ENCODE assay signal across 12 mouse cellular contexts in genomic region chr10:11305365-11306053, GRCm38 (mm10). TPM values are rescaled to one million over a fixed set of nuclear protein-coding genes. Genes with fewer than 3 reads are reported as not detected.
DNase-seq lines count a peak whose midpoint lies in the region; ATAC-seq and TF ChIP-seq lines count a peak whose summit lies in the region.
"Had no signal": no experiment of that assay in that cellular context is flagged by ENCODE, and none has a peak within 500 bp of the region (broad histone marks: within the 10 kb centered on the region; RNA-seq: fewer than 3 reads in every experiment).

No protein-coding gene starts in this region.

- TF ChIP-seq POLR2A in MEL (IDR thresholded peaks at IDR 0.05; ENCODE audit: control insufficient read depth in 1 of 2, insufficient read depth in 1 of 2, low read depth in 1 of 2, low read length in 2 of 2, poor library complexity in 1 of 2): no peak
- no peak for TF ChIP-seq POLR2A in brain, embryonic 14.5 days (IDR thresholded peaks at IDR 0.05; ENCODE audit: borderline replicate concordance, extremely low read depth, insufficient read depth, insufficient read length, poor library complexity, severe bottlenecking)

- no peak overlapping the region for H3K27ac ChIP-seq in heart, embryonic 12.5 days (ENCODE audit: poor library complexity, severe bottlenecking)
- H3K27ac ChIP-seq in lung, embryonic 14.5 days (ENCODE audit: low read depth): no peak overlapping the region
- no peak overlapping the region for H3K27ac ChIP-seq in MEL (ENCODE audit: control insufficient read depth, low read depth, low read length)
- no peak overlapping the region for H3K27ac ChIP-seq in stomach, postnatal 0 days (replicated peaks)
- H3K27ac ChIP-seq: liver, embryonic 15.5 days had no signal

- ATAC-seq in heart, embryonic 12.5 days (ENCODE audit: insufficient number of reproducible peaks, low FRiP score): peak; percentile 17; the same call in 1 of the 2 replicates
- no peak; the same call in 1 of the 2 replicates for ATAC-seq in lung, embryonic 14.5 days (ENCODE audit: insufficient read depth)
- no peak for ATAC-seq in stomach, postnatal 0 days (ENCODE audit: low FRiP score, low TSS enrichment)

- H3K79me2 ChIP-seq in MEL (ENCODE audit: control insufficient read depth, insufficient read depth, low read length, poor library complexity): peaks cover 1% of the 10 kb centered on the region; the same call in 1 of the 2 replicates

- H3K27me3 ChIP-seq in heart, embryonic 12.5 days (replicated peaks): no peaks in the 10 kb centered on the region
- H3K27me3 ChIP-seq in lung, embryonic 14.5 days (ENCODE audit: insufficient read depth, low read length): no peaks in the 10 kb centered on the region
- H3K27me3 ChIP-seq in MEL (ENCODE audit: control insufficient read depth in 1 of 2, insufficient read depth in 2 of 2, low read length in 2 of 2): no peaks in the 10 kb centered on the region
- H3K27me3 ChIP-seq in stomach, postnatal 0 days (ENCODE audit: control insufficient read depth, insufficient read depth, low read length): no peaks in the 10 kb centered on the region
- H3K27me3 ChIP-seq: liver, embryonic 15.5 days had no signal

- peak; percentile 17 to 35; a peak in 1 of 4 replicates for TF ChIP-seq EP300 in MEL (IDR thresholded peaks at IDR 0.05; ENCODE audit: low read depth in 1 of 2, low read length in 2 of 2)
- no peak for TF ChIP-seq EP300 in stomach, postnatal 0 days (optimal IDR thresholded peaks at IDR 0.05)

- peaks cover 3% of the 10 kb centered on the region; the same call in 1 of the 2 replicates for H3K4me1 ChIP-seq in heart, embryonic 12.5 days (replicated peaks)
- H3K4me1 ChIP-seq in lung, embryonic 14.5 days (ENCODE audit: insufficient read depth): 0 out of 2 replicates have a peak, but pooled peaks cover 3% of the 10 kb centered on the region
- peaks cover 10% of the 10 kb centered on the region in 2 experiments; a peak in 3 of 4 replicates for H3K4me1 ChIP-seq in MEL (ENCODE audit: control insufficient read depth in 1 of 2, insufficient read depth in 2 of 2, low read length in 2 of 2)
- H3K4me1 ChIP-seq in stomach, postnatal 0 days (replicated peaks; ENCODE audit: control insufficient read depth, insufficient read depth): no peaks in the 10 kb centered on the region

- TF ChIP-seq RAD21 in MEL (IDR thresholded peaks at IDR 0.05; ENCODE audit: low read depth, low read length): no peak

- no peak overlapping the region for H3K4me2 ChIP-seq in heart, embryonic 12.5 days
- H3K4me2 ChIP-seq in lung, embryonic 14.5 days: no peak overlapping the region
- H3K4me2 ChIP-seq in stomach, postnatal 0 days (replicated peaks; ENCODE audit: low read depth): no peak overlapping the region
- H3K4me2 ChIP-seq: liver, embryonic 15.5 days had no signal

- 78% methylated on average over 9 of the region's 9 CpGs for WGBS in heart, embryonic 12.5 days
- 29% methylated on average over 9 of the region's 9 CpGs for WGBS in lung, embryonic 14.5 days
- WGBS in stomach, postnatal 0 days: 57% methylated on average over 9 of the region's 9 CpGs

- TF ChIP-seq CTCF in lung, embryonic 14.5 days (IDR thresholded peaks at IDR 0.05; ENCODE audit: low read depth): no peak
- no peak for TF ChIP-seq CTCF in MEL (IDR thresholded peaks at IDR 0.05 in 2 of 3, conservative IDR thresholded peaks at IDR 0.05 in 1 of 3; ENCODE audit: control insufficient read depth in 1 of 3, insufficient read depth in 1 of 3, low read depth in 2 of 3, low read length in 3 of 3, poor library complexity in 1 of 3, severe bottlenecking in 1 of 3)
- no peak for TF ChIP-seq CTCF in brain, embryonic 14.5 days (IDR thresholded peaks at IDR 0.05; ENCODE audit: borderline replicate concordance, extremely low read depth, insufficient read depth, insufficient read length)
- TF ChIP-seq CTCF in stomach, postnatal 0 days (IDR thresholded peaks at IDR 0.05; ENCODE audit: low read depth): no peak

- intact Hi-C loops in heart, postnatal 36 days (cut with DNase I): no loop called here

- peaks cover 7% of the 10 kb centered on the region for H3K36me3 ChIP-seq in heart, embryonic 12.5 days
- 0 out of 2 replicates have a peak, but pooled peaks cover 3% of the 10 kb centered on the region for H3K36me3 ChIP-seq in lung, embryonic 14.5 days (ENCODE audit: insufficient read depth)
- peaks cover 0 to 20% of the 10 kb centered on the region in 2 experiments; a peak in 3 of 4 replicates for H3K36me3 ChIP-seq in MEL (ENCODE audit: control insufficient read depth in 1 of 2, insufficient read depth in 2 of 2, low read length in 2 of 2)
- H3K36me3 ChIP-seq in stomach, postnatal 0 days (ENCODE audit: control insufficient read depth, insufficient read depth, low read length): no peaks in the 10 kb centered on the region

- H3K4me3 ChIP-seq in heart, embryonic 12.5 days: no peak overlapping the region
- H3K4me3 ChIP-seq in lung, embryonic 14.5 days (ENCODE audit: low read depth, low read length): no peak overlapping the region
- H3K4me3 ChIP-seq in MEL (ENCODE audit: control insufficient read depth in 1 of 2, insufficient read depth in 1 of 2, low read depth in 2 of 2, low read length in 2 of 2): no peak overlapping the region
- no peak overlapping the region for H3K4me3 ChIP-seq in stomach, postnatal 0 days (ENCODE audit: low read depth, low read length)
- H3K4me3 ChIP-seq: liver, embryonic 15.5 days had no signal

- H3K9ac ChIP-seq in heart, embryonic 12.5 days: no peak overlapping the region
- H3K9ac ChIP-seq in lung, embryonic 14.5 days: no peak overlapping the region
- H3K9ac ChIP-seq in MEL (ENCODE audit: control insufficient read depth, low read depth, low read length, poor library complexity, severe bottlenecking): no peak overlapping the region
- H3K9ac ChIP-seq in stomach, postnatal 0 days (ENCODE audit: low read length): no peak overlapping the region
- H3K9ac ChIP-seq: liver, embryonic 15.5 days had no signal

- no peaks in the 10 kb centered on the region for H3K9me3 ChIP-seq in heart, embryonic 12.5 days (replicated peaks)
- no peaks in the 10 kb centered on the region for H3K9me3 ChIP-seq in lung, embryonic 14.5 days (ENCODE audit: low read depth, low read length)
- no peaks in the 10 kb centered on the region for H3K9me3 ChIP-seq in MEL (replicated peaks; ENCODE audit: insufficient read depth, low read length)
- no peaks in the 10 kb centered on the region for H3K9me3 ChIP-seq in stomach, postnatal 0 days (ENCODE audit: control insufficient read depth, low read length)
- H3K9me3 ChIP-seq: liver, embryonic 15.5 days had no signal

- DNase-seq in heart, postnatal 36 days: no peak
- peak; percentile 22 for DNase-seq in lung, embryonic 14.5 days
- no peak for DNase-seq in lung, postnatal 25 days (ENCODE audit: low spot score)
- peak; percentile 56 for DNase-seq in MEL (ENCODE audit: low read depth, low spot score)
- DNase-seq in brain, embryonic 14.5 days (ENCODE audit: low read depth): peak; percentile 21
- no peak for DNase-seq in stomach, postnatal 0 days (ENCODE audit: low spot score)
- no peak for DNase-seq in left cerebral cortex, adult 18-20 months (ENCODE audit: low spot score in 2 of 2)
- DNase-seq: cerebellum, adult 8-10 months; midbrain, embryonic 14.5 days; thymus, adult 18-20 months had no signal

TF ChIP-seq in MEL, 35 proteins besides CTCF, POLR2A, EP300 and RAD21:
- TF ChIP-seq SIN3A (IDR thresholded peaks at IDR 0.05; ENCODE audit: low read length) (0 out of 2 replicates have a peak, but pooled peaks have one; percentile 21), POLR2AphosphoS2 (IDR thresholded peaks at IDR 0.05; ENCODE audit: low read length) (0 out of 2 replicates have a peak, but pooled peaks have one; percentile 34), USF1 (IDR thresholded peaks at IDR 0.05; ENCODE audit: low read depth, low read length) (no peak)

RNA-seq across cellular contexts. Expression of gene Fbxo30, which starts 24.4 kb away (rescaled TPM):
- polyA plus RNA-seq in heart, embryonic 12.5 days (2016; fragmentation: Nextera tagmentation; extraction: Ambion mirVana): 48.8 and 54.0 TPM in 2 replicates
- total RNA-seq in heart, postnatal 36 days (2021): 10 to 100 TPM; 26.1 to 33.5 TPM
- polyA plus RNA-seq in lung, embryonic 14.5 days (2014; fragmentation: Nextera tagmentation; extraction: Ambion mirVana): 33.3 and 33.6 TPM in 2 replicates
- 10.1 and 12.2 TPM in 2 replicates for total RNA-seq in MEL (2012; rRNA removed)
- 10 to 100 TPM in 1 of 2 experiments, not detected in 1; 10.8 TPM for polyA plus RNA-seq in MEL (2012; ENCODE audit: insufficient read depth in 1 of 2, insufficient read length in 2 of 2, low read depth in 1 of 2, low replicate concordance in 2 of 2, missing spikeins in 1 of 2)
- polyA plus RNA-seq in brain, embryonic 14.5 days (2012; rRNA removed): 7.9 and 10.0 TPM in 2 replicates
- 12.6 and 13.0 TPM in 2 replicates for polyA plus RNA-seq in stomach, postnatal 0 days (2015; fragmentation: Nextera tagmentation; extraction: Ambion mirVana)
- 10 to 100 TPM; 10.4 TPM for total RNA-seq in left cerebral cortex, adult 18-20 months (2021)

RNA-seq across cellular contexts. Expression of gene Epm2a, which starts 37.7 kb away (rescaled TPM):
- polyA plus RNA-seq in heart, embryonic 12.5 days (2016; fragmentation: Nextera tagmentation; extraction: Ambion mirVana): 1.7 TPM in 2 replicates
- total RNA-seq in heart, postnatal 36 days (2021): 10 to 100 TPM; 31.7 to 34.6 TPM
- 0.46 and 0.59 TPM in 2 replicates for polyA plus RNA-seq in lung, embryonic 14.5 days (2014; fragmentation: Nextera tagmentation; extraction: Ambion mirVana)
- total RNA-seq in MEL (2012; rRNA removed): 0.29 and 0.31 TPM in 2 replicates
- polyA plus RNA-seq in MEL (2012; ENCODE audit: insufficient read depth in 1 of 2, insufficient read length in 2 of 2, low read depth in 1 of 2, low replicate concordance in 2 of 2, missing spikeins in 1 of 2): under 1 TPM in 1 of 2 experiments, not detected in 1; 0.25 TPM
- 3.7 and 6.5 TPM in 2 replicates for polyA plus RNA-seq in brain, embryonic 14.5 days (2012; rRNA removed)
- 0.54 and 0.58 TPM in 2 replicates for polyA plus RNA-seq in stomach, postnatal 0 days (2015; fragmentation: Nextera tagmentation; extraction: Ambion mirVana)
- total RNA-seq in left cerebral cortex, adult 18-20 months (2021): 10 to 100 TPM; 35.1 to 35.8 TPM

Comparison
In these comparisons a context has a peak if more than half of its experiments do, and no peak if none do; other contexts are left out.
1. DNase-seq: peak in lung, embryonic 14.5 days (single experiment), MEL (single experiment) and brain, embryonic 14.5 days (single experiment); none in heart, postnatal 36 days (0 of 2), lung, postnatal 25 days (single experiment), stomach, postnatal 0 days (single experiment) and left cerebral cortex, adult 18-20 months (0 of 2).